Mouse (Mus musculus): Measurements from ENCODE around the gene Lta. TPM values are rescaled to one million over a fixed set of nuclear protein-coding genes. Genes with fewer than 3 reads are reported as not detected.

Gene Lta
- total and polyA plus RNA-seq, 2 experiments from 2014 or later, result 0.47 to 0.85 TPM

DNA sequence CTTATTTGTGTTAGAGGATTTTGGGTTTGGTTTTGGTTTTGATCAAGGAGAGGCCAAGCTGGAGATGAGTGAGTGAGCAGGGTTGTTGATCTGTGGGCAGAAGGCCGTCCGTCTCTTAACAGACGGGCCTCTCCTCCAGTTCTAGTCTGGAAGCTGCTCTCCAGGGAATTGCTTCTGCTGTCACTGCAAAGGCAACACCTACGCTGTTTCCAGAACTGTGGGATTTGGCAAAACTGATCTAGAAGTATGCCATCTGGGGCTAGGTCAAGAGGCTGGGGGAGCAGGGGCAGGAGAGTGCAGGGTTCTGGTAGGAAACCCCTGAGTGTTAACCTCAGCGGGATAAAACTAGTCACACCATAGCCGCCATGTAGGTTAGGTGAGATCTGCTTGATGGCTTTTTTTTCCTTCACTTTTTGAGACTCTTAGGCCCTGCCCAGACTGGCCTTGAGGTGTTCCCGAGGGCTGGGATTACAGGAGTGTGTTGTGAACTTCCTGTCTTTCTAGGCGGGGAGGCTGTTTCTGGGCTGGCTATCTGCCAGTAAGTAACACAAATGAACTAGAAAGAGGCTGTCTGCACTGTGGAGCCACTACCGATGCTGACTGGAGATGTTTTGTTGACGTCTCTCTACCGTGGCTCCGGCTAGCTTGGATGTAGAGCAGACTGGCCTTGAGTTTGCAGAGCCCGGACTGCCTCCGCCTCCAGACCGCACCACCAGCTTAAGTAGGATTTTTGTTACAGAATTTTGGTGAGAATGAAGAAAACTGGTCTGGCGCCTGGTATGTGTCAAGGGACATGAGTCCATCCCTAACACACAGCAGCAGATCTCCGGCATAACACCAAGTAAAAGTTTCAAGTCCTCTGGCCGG, 28.2 kb upstream of the Lta start, which contains the start of gene Atp6v1g2:
TSS of gene Atp6v1g2 (plus strand) at position 547 of the 867 bp plus-strand sequence.
- Histone ChIP-seq H3K4me3 (ENCODE audit: low read length) (peak within 1 kb of the TSS; percentile 54; the same call in 1 of the 2 replicates), H3K27ac (no peak within 1 kb of the TSS; the same call in 1 of the 2 replicates), H3K4me1 (ENCODE audit: insufficient read depth, low read length) (no peaks in the 10 kb centered on the region), H3K9ac (replicated peaks; ENCODE audit: low read length) (peak within 1 kb of the TSS; percentile 77; the same call in 1 of the 2 replicates), H3K4me2 (ENCODE audit: low read depth, low read length) (peak within 1 kb of the TSS; percentile 87), H3K36me3 (ENCODE audit: insufficient read depth, low read length) (peaks cover 25% of the 10 kb centered on the region), H3K27me3 (ENCODE audit: insufficient read depth, low read length) (no peaks in the 10 kb centered on the region), H3K9me3 (ENCODE audit: low read length) (no peaks in the 10 kb centered on the region)
- ATAC-seq (no peak), DNase-seq (ENCODE audit: low spot score) (no peak)
- TF ChIP-seq CTCF (IDR thresholded peaks at IDR 0.05; ENCODE audit: low read depth), result no peak
- WGBS, result 63% methylated on average over 18 of the region's 18 CpGs

DNA sequence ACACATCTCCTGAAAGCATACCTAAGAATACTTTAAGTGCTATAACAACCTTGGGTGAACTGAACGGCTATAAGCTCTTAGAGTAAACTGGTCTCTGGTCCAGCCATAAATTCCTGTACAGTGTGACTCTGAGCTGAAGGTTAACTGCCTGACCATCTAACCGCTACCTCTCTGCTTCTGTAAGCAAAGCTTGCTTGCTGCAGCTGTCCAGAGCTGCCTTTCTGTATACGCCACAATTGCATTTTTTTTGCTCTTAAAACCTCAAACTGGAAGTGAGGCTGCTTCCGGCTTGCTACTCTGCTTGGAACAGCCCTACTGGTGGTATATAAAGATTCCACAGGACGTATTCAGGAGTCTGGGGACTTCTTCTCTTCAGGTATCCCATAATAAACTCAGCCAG, 27.5 kb upstream of the Lta start:
- Histone ChIP-seq H3K27ac (no peak overlapping the region), H3K27me3 (ENCODE audit: insufficient read depth, low read length) (no peaks in the 10 kb centered on the region), H3K9ac (replicated peaks; ENCODE audit: low read length) (no peak overlapping the region), H3K4me3 (ENCODE audit: low read length) (no peak overlapping the region), H3K4me2 (ENCODE audit: low read depth, low read length) (no peak overlapping the region), H3K36me3 (ENCODE audit: insufficient read depth, low read length) (peaks cover 31% of the 10 kb centered on the region), H3K9me3 (ENCODE audit: low read length) (no peaks in the 10 kb centered on the region), H3K4me1 (ENCODE audit: insufficient read depth, low read length) (no peaks in the 10 kb centered on the region)
- DNase-seq (ENCODE audit: low spot score) (no peak), ATAC-seq (no peak)
- no peak for TF ChIP-seq CTCF (IDR thresholded peaks at IDR 0.05; ENCODE audit: low read depth)
- WGBS, result 89% methylated on average over 5 of the region's 5 CpGs

DNA sequence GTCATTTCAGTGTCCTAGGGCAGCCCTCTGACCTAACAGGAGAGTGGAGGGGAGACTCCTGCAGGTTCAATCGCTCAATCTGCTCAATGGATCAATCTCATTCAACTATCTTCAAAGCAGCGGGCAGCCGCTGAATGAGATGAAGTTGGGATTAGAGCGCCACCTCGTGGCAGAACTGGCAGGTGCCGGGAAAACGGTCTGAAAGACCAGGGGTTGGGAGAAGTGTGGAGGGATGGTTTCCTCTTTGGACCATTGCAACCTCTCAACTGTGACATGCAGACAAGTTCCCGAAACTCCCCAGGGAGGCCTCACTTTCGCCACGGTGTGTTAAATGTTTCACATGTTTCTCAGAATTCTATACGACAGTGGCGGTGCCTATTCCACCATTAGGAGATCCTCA, 26.9 kb upstream of the Lta start:
- Histone ChIP-seq H3K27me3 (ENCODE audit: insufficient read depth, low read length) (no peaks in the 10 kb centered on the region), H3K27ac (no peak overlapping the region), H3K9me3 (ENCODE audit: low read length) (no peaks in the 10 kb centered on the region), H3K4me2 (ENCODE audit: low read depth, low read length) (no peak overlapping the region), H3K4me3 (ENCODE audit: low read length) (no peak overlapping the region), H3K36me3 (ENCODE audit: insufficient read depth, low read length) (peaks cover 36% of the 10 kb centered on the region), H3K9ac (replicated peaks; ENCODE audit: low read length) (no peak overlapping the region), H3K4me1 (ENCODE audit: insufficient read depth, low read length) (no peaks in the 10 kb centered on the region)
- peak; percentile 91 for TF ChIP-seq CTCF (IDR thresholded peaks at IDR 0.05; ENCODE audit: low read depth)
- ATAC-seq (no peak), DNase-seq (ENCODE audit: low spot score) (peak; percentile 92)
- whole genome bisulfite sequencing, result 10% methylated on average over 12 of the region's 12 CpGs

DNA sequence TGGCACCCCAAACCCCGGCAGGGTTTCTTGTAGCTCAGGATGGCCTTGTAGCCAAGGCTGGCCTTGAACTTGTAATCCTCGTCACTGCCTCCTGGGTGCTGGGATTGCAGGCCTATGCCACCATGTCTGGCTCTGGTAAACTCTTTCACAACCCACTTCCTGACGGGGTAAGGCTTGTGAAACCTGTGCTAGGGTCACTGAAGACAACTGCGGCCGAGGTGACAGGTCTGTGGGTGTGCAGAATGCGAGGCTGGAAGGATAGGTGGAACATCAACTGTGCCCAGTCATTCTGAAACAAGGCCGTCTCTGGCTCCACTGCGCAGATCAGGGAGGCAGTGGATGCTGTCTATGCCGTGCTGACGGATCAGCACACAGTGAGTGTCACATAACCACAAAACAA, 25.9 kb upstream of the Lta start:
- H3K9me3 ChIP-seq (ENCODE audit: low read length), result no peaks in the 10 kb centered on the region
- no peak for TF ChIP-seq CTCF (IDR thresholded peaks at IDR 0.05; ENCODE audit: low read depth)
- H3K27ac ChIP-seq, result no peak overlapping the region
- no peak overlapping the region for H3K4me3 ChIP-seq (ENCODE audit: low read length)
- 94% methylated on average over 10 of the region's 10 CpGs for WGBS
- H3K4me1 ChIP-seq (ENCODE audit: insufficient read depth, low read length), result no peaks in the 10 kb centered on the region
- H3K4me2 ChIP-seq (ENCODE audit: low read depth, low read length), result no peak overlapping the region
- DNase-seq (ENCODE audit: low spot score) (no peak), ATAC-seq (no peak)
- H3K36me3 ChIP-seq (ENCODE audit: insufficient read depth, low read length), result peaks cover 40% of the 10 kb centered on the region
- H3K9ac ChIP-seq (replicated peaks; ENCODE audit: low read length), result no peak overlapping the region
- H3K27me3 ChIP-seq (ENCODE audit: insufficient read depth, low read length), result no peaks in the 10 kb centered on the region

DNA sequence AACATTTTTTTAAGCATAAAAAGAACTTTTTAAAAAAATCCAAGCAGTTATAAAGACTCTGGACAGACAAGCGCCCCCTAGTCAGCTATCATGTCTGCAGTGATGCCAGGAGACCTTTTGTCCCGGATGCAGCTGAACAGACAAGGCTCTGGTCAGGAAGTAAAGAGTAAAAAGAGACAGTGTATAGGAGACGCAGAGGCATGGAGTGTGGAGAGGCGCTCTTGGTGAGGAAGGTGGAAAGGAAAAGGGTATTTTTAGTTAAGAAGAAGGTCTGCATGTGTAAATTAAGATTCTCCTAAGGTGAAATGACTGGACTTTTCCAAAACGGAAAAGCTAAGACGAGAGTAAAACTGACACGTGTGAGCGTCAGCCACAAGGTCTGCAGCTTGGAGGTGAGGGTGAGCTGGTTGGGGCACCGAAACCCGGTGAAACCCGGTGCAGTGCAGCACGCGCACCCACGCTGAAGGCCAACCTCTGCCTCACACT, 21.5 kb upstream of the Lta start:
- H3K27ac ChIP-seq, result no peak overlapping the region
- H3K4me3 ChIP-seq (ENCODE audit: low read length), result no peak overlapping the region
- H3K4me1 ChIP-seq (ENCODE audit: insufficient read depth, low read length), result no peaks in the 10 kb centered on the region
- WGBS, result 84% methylated on average over 14 of the region's 14 CpGs
- no peaks in the 10 kb centered on the region for H3K27me3 ChIP-seq (ENCODE audit: insufficient read depth, low read length)
- DNase-seq (ENCODE audit: low spot score) (no peak), ATAC-seq (no peak)
- H3K9me3 ChIP-seq (ENCODE audit: low read length), result no peaks in the 10 kb centered on the region
- peaks cover 33% of the 10 kb centered on the region for H3K36me3 ChIP-seq (ENCODE audit: insufficient read depth, low read length)
- TF ChIP-seq CTCF (IDR thresholded peaks at IDR 0.05; ENCODE audit: low read depth), result no peak
- no peak overlapping the region for H3K9ac ChIP-seq (replicated peaks; ENCODE audit: low read length)
- H3K4me2 ChIP-seq (ENCODE audit: low read depth, low read length), result no peak overlapping the region

DNA sequence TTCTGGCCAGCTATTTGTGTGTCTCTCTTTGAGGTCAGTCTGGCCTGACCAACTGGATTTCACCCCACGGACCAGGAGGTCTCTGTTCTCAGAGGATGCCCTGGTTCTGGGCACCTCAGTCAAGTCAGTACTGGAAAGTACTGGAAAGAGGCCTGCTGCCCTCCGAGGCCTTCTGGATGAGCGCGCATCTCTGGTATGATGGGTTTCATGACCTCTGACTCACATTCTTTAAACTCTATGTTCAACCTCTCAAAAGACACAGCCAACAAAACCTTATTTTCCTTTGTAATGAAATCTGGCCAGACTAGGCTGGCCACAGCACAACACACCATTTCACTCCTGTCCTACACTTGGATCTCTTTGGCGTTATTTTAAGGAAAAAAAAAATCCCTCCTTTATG, 20.3 kb upstream of the Lta start:
- WGBS, result 97% methylated on average over 5 of the region's 5 CpGs

DNA sequence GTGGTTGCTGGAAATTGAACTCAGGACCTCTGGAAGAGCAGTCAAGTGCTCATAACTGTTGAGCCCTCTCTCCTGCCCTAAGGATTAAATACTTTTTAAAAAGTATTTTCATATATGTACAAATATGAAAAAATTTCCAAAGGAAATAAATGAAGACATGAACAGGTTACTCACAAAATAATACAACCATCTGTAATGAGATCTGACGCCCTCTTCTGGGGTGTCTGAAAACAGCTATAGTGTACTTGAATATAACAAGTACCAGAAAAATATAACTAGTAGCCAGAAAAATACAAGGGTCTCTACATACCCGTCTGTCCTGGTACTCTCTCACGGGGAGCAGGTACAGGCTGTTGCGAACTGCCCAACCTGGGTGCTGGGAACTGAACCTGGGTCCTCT, 19.5 kb upstream of the Lta start:
- no peak overlapping the region for H3K4me2 ChIP-seq (ENCODE audit: low read depth, low read length)
- peaks cover 31% of the 10 kb centered on the region for H3K36me3 ChIP-seq (ENCODE audit: insufficient read depth, low read length)
- no peaks in the 10 kb centered on the region for H3K9me3 ChIP-seq (ENCODE audit: low read length)
- WGBS, result 97% methylated on average over 4 of the region's 4 CpGs
- no peak overlapping the region for H3K27ac ChIP-seq
- DNase-seq (ENCODE audit: low spot score) (no peak), ATAC-seq (no peak)
- H3K9ac ChIP-seq (replicated peaks; ENCODE audit: low read length), result no peak overlapping the region
- no peaks in the 10 kb centered on the region for H3K4me1 ChIP-seq (ENCODE audit: insufficient read depth, low read length)
- no peak overlapping the region for H3K4me3 ChIP-seq (ENCODE audit: low read length)
- H3K27me3 ChIP-seq (ENCODE audit: insufficient read depth, low read length), result no peaks in the 10 kb centered on the region
- no peak for TF ChIP-seq CTCF (IDR thresholded peaks at IDR 0.05; ENCODE audit: low read depth)

More for the DNA sequence above, 20.3 kb upstream of the Lta start:
- no peak for TF ChIP-seq CTCF (IDR thresholded peaks at IDR 0.05; ENCODE audit: low read depth)
- no peak for ATAC-seq
- H3K36me3 ChIP-seq (ENCODE audit: insufficient read depth, low read length), result peaks cover 26% of the 10 kb centered on the region; the same call in 1 of the 2 replicates
- H3K27me3 ChIP-seq (ENCODE audit: insufficient read depth, low read length), result no peaks in the 10 kb centered on the region
- no peak overlapping the region for H3K4me3 ChIP-seq (ENCODE audit: low read length)
- no peak overlapping the region for H3K9ac ChIP-seq (replicated peaks; ENCODE audit: low read length)
- H3K27ac ChIP-seq, result no peak overlapping the region
- no peak overlapping the region for H3K4me2 ChIP-seq (ENCODE audit: low read depth, low read length)
- no peaks in the 10 kb centered on the region for H3K4me1 ChIP-seq (ENCODE audit: insufficient read depth, low read length)
- H3K9me3 ChIP-seq (ENCODE audit: low read length), result no peaks in the 10 kb centered on the region
- DNase-seq (ENCODE audit: low spot score), result no peak
